Mouse (Mus musculus) forebrain, embryonic 14.5 days (tissue): ENCODE measurements around the gene Fntb. TPM values are rescaled to one million over a fixed set of nuclear protein-coding genes. Genes with fewer than 3 reads are reported as not detected.

Source experiments
- ATAC-seq: fragments of 200-750 bp; cut with Nextera tagmentation; 2 replicates; pipeline ENCODE4 v1.8.0; 2017; ENCODE audit warnings: mild to moderate bottlenecking, moderate library complexity
- DNase-seq: peaks from one replicate; pipeline ENCODE4 v3.0.0-alpha.2; 2015; ENCODE audit warnings: low spot score
- H3K27ac ChIP-seq: fragments of 300-500 bp; sonication (generic); 2 replicates; pipeline ENCODE4 v1.5.1; 2014; ENCODE audit warnings: low read depth, mild to moderate bottlenecking, control low read depth, low read length, moderate library complexity
- H3K27me3 ChIP-seq: fragments of 300-500 bp; sonication (generic); replicated peaks from 2 replicates; pipeline ENCODE4 v1.6.1; 2014; ENCODE audit warnings: low read length, control low read depth, mixed read lengths; ENCODE audit not compliant: control insufficient read depth, insufficient read depth
- H3K36me3 ChIP-seq: fragments of 300-500 bp; sonication (generic); 2 replicates; pipeline ENCODE4 v1.6.1; 2014; ENCODE audit warnings: low read length, control low read depth; ENCODE audit not compliant: control insufficient read depth, insufficient read depth
- H3K4me1 ChIP-seq: fragments of 300-500 bp; sonication (generic); 2 replicates; pipeline ENCODE4 v1.6.1; 2014; ENCODE audit warnings: antibody characterized with exemption, low read length, control low read depth; ENCODE audit not compliant: control insufficient read depth, insufficient read depth
- H3K4me2 ChIP-seq: fragments of 300-500 bp; sonication (generic); 2 replicates; pipeline ENCODE4 v1.6.1; 2014; ENCODE audit warnings: mild to moderate bottlenecking, control low read depth, low read length
- H3K4me3 ChIP-seq: fragments of 300-500 bp; sonication (generic); 2 replicates; pipeline ENCODE4 v1.5.1; 2014; ENCODE audit warnings: low read depth, low read length, control low read depth
- H3K9ac ChIP-seq: fragments of 300-500 bp; sonication (generic); 2 replicates; pipeline ENCODE4 v1.6.1; 2014; ENCODE audit warnings: mild to moderate bottlenecking, low read length, control low read depth, moderate library complexity
- H3K9me3 ChIP-seq: fragments of 300-500 bp; sonication (generic); replicated peaks from 2 replicates; pipeline ENCODE4 v1.6.1; 2016; ENCODE audit warnings: low read length, control low read depth, mixed read lengths; ENCODE audit not compliant: control insufficient read depth
- WGBS: fragments of 180-500 bp; shearing (Covaris S2); extraction: QIAGEN DNeasy Blood & Tissue Kit; methylation state at CpG from one replicate; pipeline ENCODE4 v1.1.7; 2014; 5-methylcytosine and 5-hydroxymethylcytosine counted together
- polyA plus RNA-seq: library from polyadenylated mRNA; unstranded; fragments of >200 nt; fragmentation: Nextera tagmentation; extraction: Ambion mirVana; gene quantifications from 2 replicates; pipeline ENCODE4 v1.2.1, GENCODE M21; 2014

Fntb gene
- polyA plus RNA-seq, 1 experiment from 2014 or later = 39.0 TPM

GRCm38 (mm10) chr12:76880131-76880530 is 114.7 kb downstream of the Fntb start:
- Histone ChIP-seq H3K9me3 (no peaks in the 10 kb centered on the region), H3K4me2 (no peak overlapping the region), H3K4me1 (no peaks in the 10 kb centered on the region), H3K9ac (no peak overlapping the region), H3K36me3 (peaks cover 9% of the 10 kb centered on the region; the same call in 1 of the 2 replicates), H3K27me3 (no peaks in the 10 kb centered on the region), H3K27ac (no peak overlapping the region), H3K4me3 (no peak overlapping the region)
- DNase-seq (no peak), ATAC-seq (no peak)
- WGBS = 92% methylated on average over 4 of the region's 4 CpGs

GRCm38 (mm10) chr12:76883824-76884223 is 118.4 kb downstream of the Fntb start:
- DNase-seq (no peak), ATAC-seq (no peak)
- Histone ChIP-seq H3K4me1 (no peaks in the 10 kb centered on the region), H3K27me3 (no peaks in the 10 kb centered on the region), H3K4me2 (no peak overlapping the region), H3K36me3 (no peaks in the 10 kb centered on the region), H3K4me3 (no peak overlapping the region), H3K9me3 (no peaks in the 10 kb centered on the region), H3K9ac (no peak overlapping the region), H3K27ac (no peak overlapping the region)
- 80% methylated on average over 9 of the region's 9 CpGs for WGBS

- H3K4me1 ChIP-seq = no peaks in the 10 kb centered on the region
- WGBS = 92% methylated on average over 4 of the region's 4 CpGs
- ATAC-seq (no peak), DNase-seq (no peak)
- H3K27ac ChIP-seq = no peak overlapping the region
- no peaks in the 10 kb centered on the region for H3K27me3 ChIP-seq
- H3K9me3 ChIP-seq = no peaks in the 10 kb centered on the region
- H3K36me3 ChIP-seq = no peaks in the 10 kb centered on the region
- no peak overlapping the region for H3K4me3 ChIP-seq
- H3K9ac ChIP-seq = no peak overlapping the region
- no peak overlapping the region for H3K4me2 ChIP-seq
Observed at GRCm38 (mm10) chr12:76885103-76885502, 119.7 kb downstream of the Fntb start.

- H3K27ac ChIP-seq = no peak overlapping the region
- WGBS = 87% methylated on average over 7 of the region's 7 CpGs
- H3K9ac ChIP-seq = no peak overlapping the region
- no peaks in the 10 kb centered on the region for H3K9me3 ChIP-seq
- H3K27me3 ChIP-seq = no peaks in the 10 kb centered on the region
- no peak overlapping the region for H3K4me2 ChIP-seq
- DNase-seq (no peak), ATAC-seq (no peak)
- no peaks in the 10 kb centered on the region for H3K4me1 ChIP-seq
- H3K36me3 ChIP-seq = no peaks in the 10 kb centered on the region
- H3K4me3 ChIP-seq = no peak overlapping the region
Observed at GRCm38 (mm10) chr12:76886826-76887225, 121.4 kb downstream of the Fntb start.

- DNase-seq (no peak), ATAC-seq (no peak)
- 94% methylated on average over 12 of the region's 12 CpGs for WGBS
- H3K9ac ChIP-seq = no peak overlapping the region
- no peaks in the 10 kb centered on the region for H3K36me3 ChIP-seq
- H3K9me3 ChIP-seq = no peaks in the 10 kb centered on the region
- H3K27me3 ChIP-seq = no peaks in the 10 kb centered on the region
- no peaks in the 10 kb centered on the region for H3K4me1 ChIP-seq
- no peak overlapping the region for H3K4me2 ChIP-seq
- H3K4me3 ChIP-seq = no peak overlapping the region
- H3K27ac ChIP-seq = no peak overlapping the region
Observed at GRCm38 (mm10) chr12:76887941-76888340, 122.6 kb downstream of the Fntb start.

- ATAC-seq (no peak), DNase-seq (no peak)
- H3K9me3 ChIP-seq = no peaks in the 10 kb centered on the region
- no peak overlapping the region for H3K9ac ChIP-seq
- H3K4me1 ChIP-seq = no peaks in the 10 kb centered on the region
- H3K27ac ChIP-seq = no peak overlapping the region
- no peak overlapping the region for H3K4me3 ChIP-seq
- no peak overlapping the region for H3K4me2 ChIP-seq
- 92% methylated on average over 11 of the region's 11 CpGs for WGBS
- no peaks in the 10 kb centered on the region for H3K27me3 ChIP-seq
- H3K36me3 ChIP-seq = no peaks in the 10 kb centered on the region
Observed at GRCm38 (mm10) chr12:76889404-76890184, 124.2 kb downstream of the Fntb start.

- no peak overlapping the region for H3K4me2 ChIP-seq
- no peak for DNase-seq
- H3K27ac ChIP-seq = no peak overlapping the region
- WGBS = 86% methylated on average over 3 of the region's 3 CpGs
- no peak for ATAC-seq
- no peak overlapping the region for H3K9ac ChIP-seq
- H3K9me3 ChIP-seq = no peaks in the 10 kb centered on the region
- no peaks in the 10 kb centered on the region for H3K36me3 ChIP-seq
- H3K4me1 ChIP-seq = 0 out of 2 replicates have a peak, but pooled peaks cover 3% of the 10 kb centered on the region
- no peak overlapping the region for H3K4me3 ChIP-seq
- H3K27me3 ChIP-seq = no peaks in the 10 kb centered on the region
Observed at GRCm38 (mm10) chr12:76891160-76891559, 125.8 kb downstream of the Fntb start.

- 0 out of 2 replicates have a peak, but pooled peaks cover 3% of the 10 kb centered on the region for H3K4me1 ChIP-seq
- H3K27ac ChIP-seq = no peak overlapping the region
- H3K4me2 ChIP-seq = no peak overlapping the region
- no peak for ATAC-seq
- no peak overlapping the region for H3K4me3 ChIP-seq
- 92% methylated on average over 16 of the region's 16 CpGs for WGBS
- no peak overlapping the region for H3K9ac ChIP-seq
- no peak for DNase-seq
- H3K9me3 ChIP-seq = no peaks in the 10 kb centered on the region
- no peaks in the 10 kb centered on the region for H3K27me3 ChIP-seq
- H3K36me3 ChIP-seq = no peaks in the 10 kb centered on the region
Observed at GRCm38 (mm10) chr12:76892910-76893695, 127.7 kb downstream of the Fntb start.
